Mouse (Mus musculus) layer of hippocampus, adult 9-10 months (tissue): ENCODE data around the gene Casc3.

Experiments used
- DNase-seq: peaks from one replicate; pipeline ENCODE4 v3.0.0; 2022; ENCODE audit warnings: low spot score

Gene Casc3

DNA sequence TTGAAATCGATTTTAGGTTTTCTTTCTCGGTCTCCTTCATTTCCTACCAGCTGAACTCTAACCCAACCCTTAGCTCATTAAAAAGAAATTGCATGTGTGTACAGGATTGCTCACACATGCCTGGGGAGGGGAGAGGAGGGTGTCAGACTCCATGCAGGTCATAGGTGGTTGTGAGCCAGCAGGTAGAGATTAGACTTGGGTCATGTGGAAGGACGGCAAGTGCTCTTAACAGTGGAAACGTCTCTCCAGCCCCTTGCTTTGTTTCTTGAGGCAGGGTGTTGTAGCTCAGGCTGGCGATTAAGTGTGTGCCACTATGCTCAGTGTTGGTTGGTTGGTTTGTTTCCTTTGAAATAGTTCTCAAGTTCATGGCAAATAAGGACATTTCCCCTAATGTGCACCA is 66.1 kb downstream of the Casc3 start:
- DNase-seq = no peak

DNA sequence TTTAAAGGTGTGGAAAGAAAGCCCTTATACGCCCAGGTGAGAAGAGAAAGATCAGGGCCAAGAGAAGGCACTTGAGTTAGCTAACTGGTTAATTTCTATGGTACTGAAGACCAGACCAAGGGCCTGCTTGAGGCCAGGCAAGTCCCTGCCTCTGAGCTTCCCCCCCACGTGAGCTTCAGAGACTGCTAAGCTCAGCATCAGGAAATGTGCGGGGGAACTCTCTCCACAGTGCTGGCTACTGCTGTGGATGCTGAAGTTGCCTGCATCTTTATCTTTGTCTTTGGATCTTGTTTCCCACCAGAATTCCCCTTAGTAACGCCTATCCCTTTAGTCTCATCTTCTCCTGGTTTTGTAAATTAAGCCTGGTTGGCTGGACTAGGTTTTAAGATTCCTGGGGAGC is 66.7 kb downstream of the Casc3 start:
- DNase-seq = no peak

DNA sequence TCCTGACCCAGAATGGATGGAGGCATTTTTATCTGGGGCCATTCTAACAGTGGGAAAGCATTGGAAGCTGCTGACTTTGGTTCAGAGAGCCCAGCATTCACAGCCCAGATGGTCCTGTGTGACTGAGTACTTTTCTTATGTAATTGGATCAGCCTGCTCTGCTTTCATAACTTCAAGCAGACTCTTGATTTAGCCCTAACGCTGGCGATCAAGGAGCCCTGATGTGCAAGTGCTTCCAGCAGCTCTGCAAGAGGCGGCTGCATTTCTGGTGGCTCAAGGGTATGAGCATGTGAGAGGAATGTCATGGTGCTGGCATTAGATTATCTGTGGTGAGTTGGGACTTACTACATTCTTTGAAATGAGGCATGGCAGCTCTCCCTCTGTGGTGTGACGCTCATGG is 67.3 kb downstream of the Casc3 start:
- DNase-seq = peak; percentile 55

DNA sequence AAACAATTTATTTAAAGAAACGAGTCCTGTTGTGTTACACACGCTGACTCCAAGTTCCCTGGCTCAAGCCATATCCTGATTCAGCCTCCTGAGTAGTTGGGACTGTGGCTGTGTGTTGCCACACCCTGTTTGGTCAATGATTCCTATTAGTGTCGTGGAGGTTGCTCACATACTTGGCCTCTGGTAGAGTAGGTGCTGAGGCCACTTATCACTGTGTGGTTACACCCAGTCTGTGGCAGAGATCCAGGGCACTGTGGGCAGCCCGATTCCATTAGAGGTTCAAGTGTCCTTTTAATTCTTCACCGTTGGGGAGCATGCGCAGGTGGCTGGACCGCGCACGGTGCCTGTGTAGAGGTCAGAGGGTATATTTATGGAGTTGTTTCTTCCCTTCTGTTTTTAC is 69.2 kb downstream of the Casc3 start:
- no peak for DNase-seq

DNA sequence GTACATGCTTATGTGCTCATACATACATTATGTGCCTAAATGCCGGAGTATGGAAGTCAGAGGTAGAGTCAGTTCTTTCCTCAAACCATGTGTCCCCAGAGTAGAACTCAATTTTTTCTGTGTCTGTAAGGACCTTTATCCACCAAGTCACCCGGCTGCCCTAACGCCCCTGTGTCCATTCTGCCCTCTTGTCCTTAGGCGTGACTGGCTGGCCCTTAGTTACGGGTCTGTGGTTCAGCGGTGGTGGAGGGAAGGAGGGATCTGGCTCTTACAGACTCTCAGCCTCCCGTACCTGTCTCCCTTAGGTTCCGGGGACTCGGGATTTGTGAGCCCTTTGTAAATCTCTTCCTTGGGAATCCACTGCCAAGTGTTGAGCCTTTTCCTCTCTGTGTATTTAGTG is 72.3 kb downstream of the Casc3 start:
- no peak for DNase-seq
